Mouse (Mus musculus) layer of hippocampus, postnatal 10 days (tissue): ENCODE measurements around the gene Ankrd7. TPM values are rescaled to one million over a fixed set of nuclear protein-coding genes. Genes with fewer than 3 reads are reported as not detected.
"Not testable (repeated sequence)": the region's sequence is repeated elsewhere in the genome, so short reads cannot be mapped to it uniquely, and the experiment has no call there.

ENCODE experiments used
- DNase-seq, 2 experiments: peaks; one replicate each; pipeline ENCODE4 v3.0.0; 2021; ENCODE audit warnings: low spot score in 2 of 2
- long read RNA-seq: library from polyadenylated mRNA; stranded (forward); transcript quantifications from one replicate; pipeline ENCODE4 v2.0.0, GENCODE M21; 2023
- total RNA-seq, 2 experiments: library from RNA; stranded (reverse); gene quantifications; 2 replicates each; pipeline ENCODE4 v1.2.3; 2021

The Ankrd7 gene
- total RNA-seq = not detected
- long read RNA-seq = 0 reads

- DNase-seq = no peak
Observed at GRCm38 (mm10) chr6:18866018-18866417, at the start of gene Ankrd7. Ankrd7 (plus strand) TSS chr6:18866318.

GRCm38 (mm10) chr6:18819343-18819742, 46.8 kb upstream of the Ankrd7 start:
- peak; percentile 72 to 82 for DNase-seq

GRCm38 (mm10) chr6:18820246-18820645, 45.9 kb upstream of the Ankrd7 start:
- DNase-seq = no peak

GRCm38 (mm10) chr6:18822812-18823211, 43.3 kb upstream of the Ankrd7 start:
- no peak for DNase-seq

DNA sequence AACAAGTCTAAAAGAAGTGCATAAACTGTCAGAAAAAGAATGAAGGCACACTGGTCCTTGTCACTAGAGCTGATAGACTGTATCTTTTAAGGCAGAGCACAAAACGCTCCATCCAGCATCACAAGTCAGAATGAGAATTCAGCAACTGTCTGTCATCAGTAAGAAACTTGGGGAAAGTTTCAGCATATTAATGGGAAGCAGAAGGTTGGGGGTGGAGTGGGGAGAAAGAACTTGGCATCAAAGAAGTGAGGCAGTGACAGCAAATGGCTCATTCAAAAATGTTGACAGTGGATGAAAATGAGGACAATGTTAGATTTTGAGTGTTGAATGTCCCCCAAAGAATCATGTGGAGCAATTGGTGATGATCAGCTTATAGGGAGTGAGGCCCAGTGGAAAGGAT, 33.2 kb upstream of the Ankrd7 start:
- peak in 1 of 2 experiments; percentile 11 for DNase-seq

- DNase-seq = not testable (repeated sequence)
Observed at GRCm38 (mm10) chr6:18844529-18844928, 21.6 kb upstream of the Ankrd7 start.

- DNase-seq = not testable (repeated sequence)
Observed at GRCm38 (mm10) chr6:18845571-18845970, 20.5 kb upstream of the Ankrd7 start.

- peak; percentile 96 to 98 for DNase-seq
Observed at GRCm38 (mm10) chr6:18848051-18848701, 17.9 kb upstream of the Ankrd7 start, which contains the start of gene Lsm8. Lsm8 (plus strand) TSS chr6:18848579.

GRCm38 (mm10) chr6:18848702-18849061, 17.4 kb upstream of the Ankrd7 start:
- DNase-seq = no peak

- no peak for DNase-seq
Observed at GRCm38 (mm10) chr6:18855323-18855722, 10.8 kb upstream of the Ankrd7 start.

DNA sequence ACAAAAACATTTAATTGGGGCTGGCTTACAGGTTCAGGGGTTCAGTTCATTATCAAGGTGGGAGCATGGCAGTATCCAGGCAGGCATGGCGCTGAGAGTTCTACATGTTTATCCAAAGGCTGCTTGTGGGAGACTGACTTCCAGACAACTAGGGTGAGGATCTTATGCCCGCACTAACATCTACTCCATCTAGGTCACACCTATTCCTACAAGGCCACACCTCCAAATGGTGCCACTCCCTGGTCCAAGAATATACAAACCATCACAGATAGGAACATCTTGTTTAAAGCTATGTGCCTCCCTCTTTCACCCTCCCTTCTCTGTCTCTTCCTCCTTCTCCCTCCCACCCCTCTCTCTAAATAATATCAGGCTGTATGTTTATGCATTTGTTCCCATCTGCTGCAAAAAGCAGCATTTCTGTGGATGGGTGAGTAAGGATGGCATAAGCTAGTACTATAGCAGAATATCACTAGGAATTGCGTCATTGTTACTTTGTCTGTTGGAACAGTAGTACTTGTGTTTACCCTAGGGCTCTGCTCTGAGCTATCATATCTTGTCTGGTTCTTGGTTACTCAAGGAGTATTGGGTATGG, 9.5 kb upstream of the Ankrd7 start:
- no peak for DNase-seq

GRCm38 (mm10) chr6:18889030-18889429, 22.9 kb downstream of the Ankrd7 start:
- DNase-seq = no peak

DNA sequence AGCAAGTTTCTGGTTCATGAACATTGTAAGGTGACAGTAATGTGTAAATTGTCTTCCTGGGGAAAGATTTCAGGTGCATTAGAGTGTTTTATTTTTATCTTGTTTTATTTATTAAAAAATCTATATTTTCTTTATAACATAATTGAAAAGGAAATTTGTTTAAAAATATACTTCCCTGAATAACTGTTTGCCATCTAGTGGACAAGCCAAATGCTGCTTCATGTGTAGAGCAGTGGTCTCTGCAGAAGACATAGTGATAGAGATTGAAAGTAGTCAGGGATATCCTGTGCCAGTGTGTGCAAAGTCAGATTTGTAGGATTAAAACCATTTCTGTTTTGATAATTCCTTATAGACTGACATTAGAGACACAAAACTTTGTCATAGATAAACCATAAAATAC, 28.0 kb downstream of the Ankrd7 start:
- DNase-seq = no peak

- no peak for DNase-seq
Observed at GRCm38 (mm10) chr6:18907173-18907572, 41.1 kb downstream of the Ankrd7 start.

DNA sequence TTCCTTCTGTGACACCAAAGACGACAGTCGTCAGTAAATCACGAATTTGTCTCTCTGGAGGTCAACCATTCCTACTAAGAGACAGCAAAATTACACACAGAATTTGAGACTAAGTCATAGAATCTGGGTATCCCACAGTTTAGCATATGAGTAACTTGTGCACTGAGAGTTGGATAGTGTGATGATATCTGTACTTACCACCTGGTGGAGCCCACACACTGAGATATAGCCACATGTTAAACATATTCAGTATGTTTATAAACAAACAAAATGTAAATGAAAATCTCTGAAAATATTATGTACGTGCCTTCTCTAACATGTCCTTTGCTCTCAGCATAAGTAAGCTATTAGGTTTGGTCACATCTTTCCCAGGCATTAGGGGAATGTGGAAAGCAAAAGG, 47.1 kb downstream of the Ankrd7 start:
- no peak for DNase-seq

DNA sequence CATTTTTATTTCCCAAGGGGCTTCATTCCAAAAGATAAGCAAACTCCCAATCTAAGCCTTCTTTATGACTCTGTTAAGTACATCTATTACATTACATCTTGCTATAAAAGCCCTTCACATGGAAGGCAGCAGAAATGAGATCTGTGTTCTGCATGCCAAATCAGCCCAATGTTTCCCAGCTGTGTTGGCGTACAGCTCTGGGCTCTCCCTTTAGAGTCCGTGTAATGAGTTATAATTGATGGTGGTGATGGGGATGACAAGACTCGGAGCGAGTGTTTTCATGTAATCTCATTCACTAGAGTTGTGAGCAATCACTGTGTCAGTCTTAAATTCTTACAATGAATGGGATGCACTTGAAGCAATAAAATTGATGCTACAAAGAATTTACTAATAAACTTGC, 49.9 kb downstream of the Ankrd7 start:
- no peak for DNase-seq

DNA sequence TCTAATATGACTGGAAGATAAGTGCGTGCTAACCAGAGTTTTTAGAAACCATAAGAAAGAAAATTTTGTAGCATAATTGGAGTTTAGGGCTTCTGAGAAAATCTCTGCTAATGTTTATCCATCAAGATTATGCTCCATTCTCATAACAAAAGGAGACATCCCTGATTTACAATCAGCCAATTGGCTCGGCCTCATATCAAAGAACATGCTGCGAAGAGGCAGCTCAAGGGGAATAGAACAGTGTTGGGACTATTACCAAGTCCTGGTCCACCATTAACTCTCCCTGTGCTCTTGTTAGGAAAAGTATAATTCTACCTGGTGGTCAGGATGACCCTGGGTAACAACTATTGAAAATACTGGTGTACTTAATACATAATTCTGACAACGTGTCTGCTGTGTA, 50.4 kb downstream of the Ankrd7 start:
- DNase-seq = no peak

Other genes with a start within 250 kb of the Ankrd7 start
- gene Lsm8, start 17.7 kb upstream of the Ankrd7 start, total RNA-seq = 10 to 100 TPM; 51.2 to 56.5 TPM